Mouse (Mus musculus) kidney, adult 9 months (tissue): ENCODE data around the gene Dnajb7.
A peak's percentile ranks its signal among the peaks of the same experiment; 100 is the strongest.

Experiments
- DNase-seq: peaks from one replicate; pipeline ENCODE4 v3.0.0; 2022

Dnajb7 gene

GRCm38 (mm10) chr15:81364271-81364670 is 43.8 kb downstream of the Dnajb7 start:
- DNase-seq: peak; percentile 56

- peak; percentile 75 for DNase-seq
These were observed 45.6 kb downstream of the Dnajb7 start for GRCm38 (mm10) chr15:81362501-81362900.

GRCm38 (mm10) chr15:81361417-81362015 is 46.6 kb downstream of the Dnajb7 start:
- no peak for DNase-seq

- no peak for DNase-seq
These were observed 47.1 kb downstream of the Dnajb7 start for GRCm38 (mm10) chr15:81361022-81361404.

- DNase-seq: peak; percentile 97
These were observed 47.6 kb downstream of the Dnajb7 start, which contains the start of gene Slc25a17 for GRCm38 (mm10) chr15:81360345-81361021. Gene Slc25a17 (minus strand): TSS chr15:81360812.

- no peak for DNase-seq
These were observed 48.7 kb downstream of the Dnajb7 start for GRCm38 (mm10) chr15:81359421-81359820.

GRCm38 (mm10) chr15:81358943-81359342 is 49.2 kb downstream of the Dnajb7 start:
- peak; percentile 83 for DNase-seq

- no peak for DNase-seq
These were observed 51.2 kb downstream of the Dnajb7 start for GRCm38 (mm10) chr15:81356946-81357345.
